Mouse (Mus musculus) liver, embryonic 15.5 days (tissue): Measurements from ENCODE around the gene Cbwd1. TPM values are rescaled to one million over a fixed set of nuclear protein-coding genes. Genes with fewer than 3 reads are reported as not detected.
A peak's percentile ranks its signal among the peaks of the same experiment; 100 is the strongest.

Experiments used
- ATAC-seq: fragments of 200-750 bp; cut with Nextera tagmentation; 2 replicates; pipeline ENCODE4 v1.8.0; 2017; ENCODE audit warnings: moderate number of reproducible peaks, mild to moderate bottlenecking, moderate library complexity; ENCODE audit not compliant: insufficient read depth
- H3K27ac ChIP-seq: fragments of 300-500 bp; sonication (generic); replicated peaks from 2 replicates; pipeline ENCODE4 v1.5.1; 2015; ENCODE audit warnings: mild to moderate bottlenecking, inconsistent platforms
- H3K27me3 ChIP-seq: fragments of 300-500 bp; sonication (generic); 2 replicates; pipeline ENCODE4 v1.6.1; 2015; ENCODE audit warnings: mild to moderate bottlenecking, inconsistent platforms
- H3K36me3 ChIP-seq: fragments of 300-500 bp; sonication (generic); replicated peaks from 2 replicates; pipeline ENCODE4 v1.6.1; 2015; ENCODE audit warnings: moderate library complexity, mild to moderate bottlenecking, inconsistent platforms
- H3K4me1 ChIP-seq: fragments of 300-500 bp; sonication (generic); replicated peaks from 2 replicates; pipeline ENCODE4 v1.6.1; 2015; ENCODE audit warnings: inconsistent platforms
- H3K4me2 ChIP-seq: fragments of 300-500 bp; sonication (generic); 2 replicates; pipeline ENCODE4 v1.6.1; 2015; ENCODE audit warnings: moderate library complexity, mild to moderate bottlenecking, inconsistent platforms
- H3K4me3 ChIP-seq: fragments of 300-500 bp; sonication (generic); replicated peaks from 2 replicates; pipeline ENCODE4 v1.5.1; 2015; ENCODE audit warnings: mild to moderate bottlenecking, inconsistent platforms
- H3K9ac ChIP-seq: fragments of 300-500 bp; sonication (generic); 2 replicates; pipeline ENCODE4 v1.6.1; 2015; ENCODE audit warnings: moderate library complexity, mild to moderate bottlenecking, inconsistent platforms
- H3K9me3 ChIP-seq: fragments of 300-500 bp; sonication (generic); replicated peaks from 2 replicates; pipeline ENCODE4 v1.6.1; 2016; ENCODE audit warnings: inconsistent platforms
- WGBS: fragments of 180-500 bp; shearing (Covaris S2); methylation state at CpG from one replicate; pipeline ENCODE4 v1.1.7; 2015; ENCODE audit warnings: mixed read lengths; ENCODE audit not compliant: insufficient replicate concordance; 5-methylcytosine and 5-hydroxymethylcytosine counted together
- polyA plus RNA-seq: library from polyadenylated mRNA; unstranded; fragments of >200 nt; fragmentation: Nextera tagmentation; extraction: Ambion mirVana; gene quantifications from 2 replicates; pipeline ENCODE4 v1.2.1, GENCODE M21; 2015

Cbwd1 gene
- polyA plus RNA-seq: 7.7 and 8.1 TPM in 2 replicates

- Histone ChIP-seq H3K27me3 (no peaks in the 10 kb centered on the region), H3K9me3 (no peaks in the 10 kb centered on the region), H3K4me3 (peak within 1 kb of the TSS; percentile 78), H3K36me3 (peaks cover under 1% of the 10 kb centered on the region; the same call in 1 of the 2 replicates), H3K27ac (peak within 1 kb of the TSS; percentile 66), H3K4me1 (peaks cover 13% of the 10 kb centered on the region), H3K9ac (peak within 1 kb of the TSS; percentile 80), H3K4me2 (peak within 1 kb of the TSS; percentile 76)
- 0% methylated on average over 36 of the region's 36 CpGs for WGBS
- peak; percentile 99 for ATAC-seq
Measured at GRCm38 (mm10) chr19:24961172-24961962, at the start of gene Cbwd1. Gene Cbwd1 (minus strand): TSS chr19:24961610.

GRCm38 (mm10) chr19:25008509-25008908 is 47.1 kb upstream of the Cbwd1 start:
- Histone ChIP-seq H3K4me2 (no peak overlapping the region), H3K4me3 (no peak overlapping the region), H3K27ac (no peak overlapping the region), H3K36me3 (no peaks in the 10 kb centered on the region), H3K9me3 (no peaks in the 10 kb centered on the region), H3K9ac (no peak overlapping the region), H3K27me3 (no peaks in the 10 kb centered on the region), H3K4me1 (peaks cover 17% of the 10 kb centered on the region)
- 79% methylated on average over 2 of the region's 2 CpGs for WGBS
- ATAC-seq: no peak

- H3K4me3 ChIP-seq: no peak overlapping the region
- H3K9ac ChIP-seq: no peak overlapping the region
- ATAC-seq: no peak
- H3K4me2 ChIP-seq: no peak overlapping the region
- no peaks in the 10 kb centered on the region for H3K36me3 ChIP-seq
- no peak overlapping the region for H3K27ac ChIP-seq
- no peaks in the 10 kb centered on the region for H3K9me3 ChIP-seq
- H3K27me3 ChIP-seq: peaks cover 2% of the 10 kb centered on the region; the same call in 1 of the 2 replicates
- 53% methylated on average over 1 of the region's 1 CpGs for WGBS
- H3K4me1 ChIP-seq: peaks cover 25% of the 10 kb centered on the region
Measured at GRCm38 (mm10) chr19:25006686-25007085, 45.3 kb upstream of the Cbwd1 start.

- Histone ChIP-seq H3K4me3 (no peak overlapping the region), H3K27ac (no peak overlapping the region), H3K4me2 (peak overlapping the region; percentile 20; the same call in 1 of the 2 replicates), H3K4me1 (peaks cover 45% of the 10 kb centered on the region), H3K36me3 (no peaks in the 10 kb centered on the region), H3K27me3 (peaks cover 24% of the 10 kb centered on the region), H3K9ac (no peak overlapping the region), H3K9me3 (no peaks in the 10 kb centered on the region)
- no peak for ATAC-seq
- WGBS: 58% methylated on average over 4 of the region's 4 CpGs
Measured at GRCm38 (mm10) chr19:25003810-25004209, 42.4 kb upstream of the Cbwd1 start.

GRCm38 (mm10) chr19:25002828-25003227 is 41.4 kb upstream of the Cbwd1 start:
- ATAC-seq: no peak
- H3K36me3 ChIP-seq: no peaks in the 10 kb centered on the region
- peaks cover 24% of the 10 kb centered on the region for H3K27me3 ChIP-seq
- no peak overlapping the region for H3K4me3 ChIP-seq
- H3K4me2 ChIP-seq: peak overlapping the region; percentile 9; the same call in 1 of the 2 replicates
- peaks cover 54% of the 10 kb centered on the region for H3K4me1 ChIP-seq
- H3K9ac ChIP-seq: no peak overlapping the region
- H3K27ac ChIP-seq: no peak overlapping the region
- no peaks in the 10 kb centered on the region for H3K9me3 ChIP-seq
- WGBS: 35% methylated on average over 3 of the region's 3 CpGs

GRCm38 (mm10) chr19:25002032-25002431 is 40.6 kb upstream of the Cbwd1 start:
- Histone ChIP-seq H3K4me2 (peak overlapping the region; percentile 91), H3K36me3 (no peaks in the 10 kb centered on the region), H3K4me1 (peaks cover 58% of the 10 kb centered on the region), H3K27ac (no peak overlapping the region; the same call in 1 of the 2 replicates), H3K4me3 (0 out of 2 replicates have a peak overlapping the region, but pooled peaks have one; percentile 74), H3K27me3 (peaks cover 24% of the 10 kb centered on the region), H3K9me3 (no peaks in the 10 kb centered on the region), H3K9ac (no peak overlapping the region)
- WGBS: 50% methylated on average over 6 of the region's 6 CpGs
- no peak for ATAC-seq

- Histone ChIP-seq H3K4me3 (peak overlapping the region; percentile 74), H3K4me2 (peak overlapping the region; percentile 91), H3K9ac (peak overlapping the region; percentile 69), H3K36me3 (no peaks in the 10 kb centered on the region), H3K9me3 (no peaks in the 10 kb centered on the region), H3K27me3 (peaks cover 24% of the 10 kb centered on the region), H3K4me1 (peaks cover 55% of the 10 kb centered on the region), H3K27ac (peak overlapping the region; percentile 71)
- ATAC-seq: no peak
- WGBS: 3% methylated on average over 9 of the region's 9 CpGs
Measured at GRCm38 (mm10) chr19:25000153-25000552, 38.7 kb upstream of the Cbwd1 start.

- Histone ChIP-seq H3K27ac (peak within 1 kb of the TSS; percentile 71), H3K4me2 (peak within 1 kb of the TSS; percentile 91), H3K9me3 (no peaks in the 10 kb centered on the region), H3K9ac (peak within 1 kb of the TSS; percentile 69), H3K27me3 (peaks cover 24% of the 10 kb centered on the region), H3K4me3 (peak within 1 kb of the TSS; percentile 74), H3K4me1 (peaks cover 54% of the 10 kb centered on the region), H3K36me3 (no peaks in the 10 kb centered on the region)
- under 1% methylated on average over 108 of the region's 109 CpGs for WGBS
- peak; percentile 91 for ATAC-seq
Measured at GRCm38 (mm10) chr19:24999201-24999886, 37.9 kb upstream of the Cbwd1 start, which contains the start of gene Dock8. Gene Dock8 (plus strand): TSS chr19:24999534.

- peak overlapping the region; percentile 69; the same call in 1 of the 2 replicates for H3K9ac ChIP-seq
Measured at GRCm38 (mm10) chr19:24998561-24998960, 37.2 kb upstream of the Cbwd1 start.

GRCm38 (mm10) chr19:24996815-24997704 is 35.6 kb upstream of the Cbwd1 start:
- H3K27me3 ChIP-seq: peaks cover 24% of the 10 kb centered on the region
- peaks cover 40% of the 10 kb centered on the region for H3K4me1 ChIP-seq
- H3K4me2 ChIP-seq: no peak overlapping the region
- H3K27ac ChIP-seq: 0 out of 2 replicates have a peak overlapping the region, but pooled peaks have one; percentile 39
- no peaks in the 10 kb centered on the region for H3K9me3 ChIP-seq
- H3K36me3 ChIP-seq: no peaks in the 10 kb centered on the region
- H3K4me3 ChIP-seq: no peak overlapping the region
- WGBS: 29% methylated on average over 12 of the region's 12 CpGs
- ATAC-seq: no peak
- H3K9ac ChIP-seq: no peak overlapping the region

More at GRCm38 (mm10) chr19:24998561-24998960, 37.2 kb upstream of the Cbwd1 start:
- peak overlapping the region; percentile 71 for H3K27ac ChIP-seq
- no peaks in the 10 kb centered on the region for H3K9me3 ChIP-seq
- H3K4me3 ChIP-seq: peak overlapping the region; percentile 74
- H3K36me3 ChIP-seq: no peaks in the 10 kb centered on the region
- H3K4me1 ChIP-seq: peaks cover 46% of the 10 kb centered on the region
- peak overlapping the region; percentile 91 for H3K4me2 ChIP-seq
- H3K27me3 ChIP-seq: peaks cover 24% of the 10 kb centered on the region
- ATAC-seq: no peak
- 15% methylated on average over 5 of the region's 5 CpGs for WGBS
